ENCODE assay signal across 16 mouse cellular contexts in genomic region chr12:5189446-5190150, GRCm38 (mm10).
DNase-seq lines count a peak whose midpoint lies in the region; ATAC-seq and TF ChIP-seq lines count a peak whose summit lies in the region.
"Had no signal": no experiment of that assay in that cellular context is flagged by ENCODE, and none has a peak within 500 bp of the region (broad histone marks: within the 10 kb centered on the region; RNA-seq: fewer than 3 reads in every experiment).

No protein-coding gene starts in this region.

- ATAC-seq in neural tube, embryonic 11.5 days (ENCODE audit: insufficient read depth, low FRiP score, low TSS enrichment): peak; percentile 18; the same call in 1 of the 2 replicates
- ATAC-seq in intestine, embryonic 15.5 days: no peak

- H3K9me3 ChIP-seq in midbrain, embryonic 10.5 days (replicated peaks): no peaks in the 10 kb centered on the region
- H3K9me3 ChIP-seq in neural tube, embryonic 11.5 days (ENCODE audit: control insufficient read depth, low read length): no peaks in the 10 kb centered on the region
- H3K9me3 ChIP-seq in intestine, embryonic 15.5 days: no peaks in the 10 kb centered on the region
- H3K9me3 ChIP-seq: heart, embryonic 12.5 days; limb, embryonic 12.5 days; liver, embryonic 15.5 days had no signal

- peak overlapping the region; percentile 93 for H3K27ac ChIP-seq in gastrocnemius, adult 2 months
- peak overlapping the region; percentile 79 for H3K27ac ChIP-seq in midbrain, embryonic 10.5 days (replicated peaks)
- peak overlapping the region; percentile 11; the same call in 1 of the 2 replicates for H3K27ac ChIP-seq in neural tube, embryonic 11.5 days (ENCODE audit: low read depth, low read length)
- no peak overlapping the region for H3K27ac ChIP-seq in intestine, embryonic 15.5 days
- H3K27ac ChIP-seq: limb, embryonic 12.5 days; liver, embryonic 15.5 days had no signal

- H3K9ac ChIP-seq in neural tube, embryonic 11.5 days (ENCODE audit: low read length): no peak overlapping the region
- no peak overlapping the region for H3K9ac ChIP-seq in intestine, embryonic 15.5 days
- H3K9ac ChIP-seq: heart, embryonic 12.5 days; limb, embryonic 12.5 days; liver, embryonic 15.5 days had no signal

- intact Hi-C loops in gastrocnemius, adult 2 months (cut with DNase I): loop anchor here (5.0 kb wide), 1 partner anchor 58 kb away; no protein-coding TSS in a partner anchor

- peak; percentile 13 for DNase-seq in gastrocnemius, adult 2 months
- DNase-seq in gastrocnemius, postnatal 4 days (ENCODE audit: low spot score in 2 of 2): no peak
- DNase-seq in embryo, embryonic 9.5 days (ENCODE audit: extremely low spot score): peak; percentile 65
- peak; percentile 48 for DNase-seq in midbrain, embryonic 10.5 days (ENCODE audit: low spot score)
- no peak for DNase-seq in neural tube, embryonic 11.5 days (ENCODE audit: low spot score)
- no peak for DNase-seq in cerebellum, adult 11 months
- DNase-seq in gastrocnemius, adult 8-10 months (ENCODE audit: low spot score in 2 of 2): no peak
- DNase-seq: cerebellum, adult 18-20 months; kidney, adult 9 months; right cerebral cortex, adult 18-20 months; spleen, adult 18-20 months; thymus, postnatal 14 days had no signal

- H3K27me3 ChIP-seq in midbrain, embryonic 10.5 days (ENCODE audit: low read depth, poor library complexity, severe bottlenecking): no peaks in the 10 kb centered on the region
- H3K27me3 ChIP-seq in neural tube, embryonic 11.5 days (ENCODE audit: control insufficient read depth, insufficient read depth, low read length): no peaks in the 10 kb centered on the region
- H3K27me3 ChIP-seq in intestine, embryonic 15.5 days (replicated peaks): no peaks in the 10 kb centered on the region
- H3K27me3 ChIP-seq: heart, embryonic 12.5 days; limb, embryonic 12.5 days; liver, embryonic 15.5 days had no signal

- H3K4me1 ChIP-seq in midbrain, embryonic 10.5 days: peaks cover 61% of the 10 kb centered on the region
- peaks cover 35% of the 10 kb centered on the region for H3K4me1 ChIP-seq in neural tube, embryonic 11.5 days (ENCODE audit: control insufficient read depth, insufficient read depth, low read length)
- peaks cover 13% of the 10 kb centered on the region for H3K4me1 ChIP-seq in intestine, embryonic 15.5 days (replicated peaks)
- H3K4me1 ChIP-seq: liver, embryonic 15.5 days had no signal

- H3K36me3 ChIP-seq in midbrain, embryonic 10.5 days: no peaks in the 10 kb centered on the region
- H3K36me3 ChIP-seq in neural tube, embryonic 11.5 days (ENCODE audit: control insufficient read depth, insufficient read depth, low read length): no peaks in the 10 kb centered on the region
- no peaks in the 10 kb centered on the region for H3K36me3 ChIP-seq in intestine, embryonic 15.5 days
- H3K36me3 ChIP-seq: heart, embryonic 12.5 days; limb, embryonic 12.5 days; liver, embryonic 15.5 days had no signal

- no peak for TF ChIP-seq CTCF in gastrocnemius, adult 2 months (IDR thresholded peaks at IDR 0.05)

- 29% methylated on average over 15 of the region's 15 CpGs for WGBS in midbrain, embryonic 10.5 days
- 10% methylated on average over 15 of the region's 15 CpGs for WGBS in neural tube, embryonic 11.5 days
- WGBS in intestine, embryonic 15.5 days: 47% methylated on average over 15 of the region's 15 CpGs

- H3K4me3 ChIP-seq in gastrocnemius, adult 2 months: no peak overlapping the region
- peak overlapping the region; percentile 27; the same call in 1 of the 2 replicates for H3K4me3 ChIP-seq in midbrain, embryonic 10.5 days
- H3K4me3 ChIP-seq in neural tube, embryonic 11.5 days (ENCODE audit: low read depth, low read length): no peak overlapping the region
- no peak overlapping the region for H3K4me3 ChIP-seq in intestine, embryonic 15.5 days (replicated peaks)
- H3K4me3 ChIP-seq: heart, embryonic 12.5 days; limb, embryonic 12.5 days; liver, embryonic 15.5 days had no signal

- H3K4me2 ChIP-seq in neural tube, embryonic 11.5 days (ENCODE audit: low read depth): no peak overlapping the region
- H3K4me2 ChIP-seq in intestine, embryonic 15.5 days (replicated peaks): no peak overlapping the region
- H3K4me2 ChIP-seq: heart, embryonic 12.5 days; limb, embryonic 12.5 days; liver, embryonic 15.5 days had no signal

Comparison
In these comparisons a context has a peak if more than half of its experiments do, and no peak if none do; other contexts are left out.
1. DNase-seq: peak in gastrocnemius, adult 2 months (single experiment), embryo, embryonic 9.5 days (single experiment) and midbrain, embryonic 10.5 days (single experiment); none in gastrocnemius, postnatal 4 days (0 of 2), neural tube, embryonic 11.5 days (single experiment), cerebellum, adult 11 months (single experiment) and gastrocnemius, adult 8-10 months (0 of 2).